ENCODE assay signal across 17 mouse cellular contexts in the genomic region with DNA sequence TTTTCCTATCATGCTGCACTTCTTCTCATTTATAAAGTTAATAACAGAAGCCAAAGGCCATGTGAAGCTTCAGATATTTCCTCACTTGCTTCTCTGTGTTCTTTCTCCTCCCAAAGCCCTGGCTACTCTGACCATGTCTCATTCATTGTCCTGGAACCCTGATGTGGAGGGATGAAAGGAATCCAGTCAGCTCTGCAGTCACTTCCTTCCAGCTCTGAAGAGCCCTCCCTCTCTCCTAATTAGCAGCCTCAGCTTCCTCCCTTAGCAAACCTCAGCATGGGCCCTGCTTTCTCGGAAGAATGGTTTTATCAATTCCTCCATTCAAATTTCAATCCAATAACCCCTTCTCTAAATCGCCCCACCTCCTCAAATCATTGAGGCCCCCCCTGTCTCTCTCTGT. TPM values are rescaled to one million over a fixed set of nuclear protein-coding genes. Genes with fewer than 3 reads are reported as not detected.
A peak's percentile ranks its signal among the peaks of the same experiment; 100 is the strongest.
DNase-seq lines count a peak whose midpoint lies in the region; ATAC-seq and TF ChIP-seq lines count a peak whose summit lies in the region.
"Had no signal": no experiment of that assay in that cellular context is flagged by ENCODE, and none has a peak within 500 bp of the region (broad histone marks: within the 10 kb centered on the region; RNA-seq: fewer than 3 reads in every experiment).

No protein-coding gene starts in this region.

- no peaks in the 10 kb centered on the region for H3K27me3 ChIP-seq in heart, embryonic 12.5 days (replicated peaks)
- no peaks in the 10 kb centered on the region for H3K27me3 ChIP-seq in forebrain, embryonic 14.5 days (replicated peaks; ENCODE audit: control insufficient read depth, insufficient read depth, low read length)
- H3K27me3 ChIP-seq: heart, embryonic 15.5 days; neural tube, embryonic 15.5 days had no signal

- H3K36me3 ChIP-seq in heart, embryonic 12.5 days = peaks cover 6% of the 10 kb centered on the region
- H3K36me3 ChIP-seq in forebrain, embryonic 14.5 days (ENCODE audit: control insufficient read depth, insufficient read depth, low read length) = no peaks in the 10 kb centered on the region
- H3K36me3 ChIP-seq: heart, embryonic 15.5 days; neural tube, embryonic 15.5 days had no signal

- peaks cover 42% of the 10 kb centered on the region for H3K4me1 ChIP-seq in heart, embryonic 12.5 days (replicated peaks)
- peaks cover 5% of the 10 kb centered on the region; the same call in 1 of the 2 replicates for H3K4me1 ChIP-seq in forebrain, embryonic 14.5 days (ENCODE audit: control insufficient read depth, insufficient read depth, low read length)

- no peak overlapping the region for H3K4me3 ChIP-seq in heart, embryonic 12.5 days
- H3K4me3 ChIP-seq in forebrain, embryonic 14.5 days (ENCODE audit: low read depth, low read length) = no peak overlapping the region
- H3K4me3 ChIP-seq in layer of hippocampus, adult 2 months = no peak overlapping the region
- H3K4me3 ChIP-seq: erythroblast, embryonic 14.5 days; heart, embryonic 15.5 days; neural tube, embryonic 15.5 days had no signal

- H3K4me2 ChIP-seq in heart, embryonic 12.5 days = no peak overlapping the region
- no peak overlapping the region for H3K4me2 ChIP-seq in forebrain, embryonic 14.5 days (ENCODE audit: low read length)
- H3K4me2 ChIP-seq: heart, embryonic 15.5 days; neural tube, embryonic 15.5 days had no signal

- H3K27ac ChIP-seq in heart, embryonic 12.5 days (ENCODE audit: poor library complexity, severe bottlenecking) = no peak overlapping the region
- no peak overlapping the region for H3K27ac ChIP-seq in forebrain, embryonic 14.5 days (ENCODE audit: low read depth, low read length)
- H3K27ac ChIP-seq in layer of hippocampus, adult 2 months = no peak overlapping the region
- H3K27ac ChIP-seq: kidney, postnatal 0 days; liver, embryonic 14.5 days; neural tube, embryonic 15.5 days had no signal

- no peaks in the 10 kb centered on the region for H3K9me3 ChIP-seq in heart, embryonic 12.5 days (replicated peaks)
- H3K9me3 ChIP-seq in forebrain, embryonic 14.5 days (replicated peaks; ENCODE audit: control insufficient read depth, low read length) = no peaks in the 10 kb centered on the region
- H3K9me3 ChIP-seq: heart, embryonic 15.5 days; neural tube, embryonic 15.5 days had no signal

- 39% methylated on average over 2 of the region's 2 CpGs for WGBS in heart, embryonic 12.5 days
- 2% methylated on average over 2 of the region's 2 CpGs for WGBS in forebrain, embryonic 14.5 days

- ATAC-seq in heart, embryonic 12.5 days (ENCODE audit: insufficient number of reproducible peaks, low FRiP score) = no peak
- ATAC-seq in forebrain, embryonic 14.5 days = no peak
- ATAC-seq: activated CD4-positive, CD25-positive, alpha-beta regulatory T cell, adult 4 months; CD4-positive, CD25-positive, alpha-beta regulatory T cell, adult 4 months had no signal

- no peak for DNase-seq in heart, postnatal 25 days (ENCODE audit: low spot score)
- peak; percentile 41 for DNase-seq in retina, postnatal 1 day
- DNase-seq in retina, embryonic 14.5 days (ENCODE audit: low spot score) = no peak
- peak; percentile 40 for DNase-seq in forebrain, embryonic 14.5 days (ENCODE audit: low spot score)
- no peak for DNase-seq in layer of hippocampus, adult 2 months (ENCODE audit: low spot score in 2 of 2)
- DNase-seq in left cerebral cortex, postnatal 14 days (ENCODE audit: low spot score in 2 of 2) = no peak
- DNase-seq: adrenal gland, postnatal 36 days; thymus, adult 18-20 months had no signal

- no peak for TF ChIP-seq CTCF in layer of hippocampus, adult 2 months (conservative IDR thresholded peaks at IDR 0.05)

- intact Hi-C loops in heart, postnatal 25 days (cut with DNase I) = no loop called here
- intact Hi-C loops in left cerebral cortex, postnatal 14 days (cut with DNase I) = no loop called here

- H3K9ac ChIP-seq in heart, embryonic 12.5 days = 0 out of 2 replicates have a peak overlapping the region, but pooled peaks have one; percentile 43
- H3K9ac ChIP-seq in forebrain, embryonic 14.5 days (ENCODE audit: low read length) = peak overlapping the region; percentile 32; the same call in 1 of the 2 replicates
- H3K9ac ChIP-seq: heart, embryonic 15.5 days; liver, embryonic 14.5 days; neural tube, embryonic 15.5 days had no signal

RNA-seq across cellular contexts. Expression of a gene that starts 56.1 kb away (rescaled TPM):
- 101 and 103 TPM in 2 replicates for polyA plus RNA-seq in heart, embryonic 12.5 days (2016; fragmentation: Nextera tagmentation; extraction: Ambion mirVana)
- total RNA-seq in heart, postnatal 25 days (2021) = 10 to 100 TPM; 55.2 to 61.3 TPM
- 17.4 and 22.2 TPM in 2 replicates for polyA plus RNA-seq in forebrain, embryonic 14.5 days (2014; fragmentation: Nextera tagmentation; extraction: Ambion mirVana)
- total RNA-seq in layer of hippocampus, adult 2 months (2021) = 10 to 100 TPM; 47.6 to 49.1 TPM
- total RNA-seq in left cerebral cortex, postnatal 14 days (2021) = 10 to 100 TPM; 48.0 to 51.9 TPM
- total RNA-seq: monocyte, adult 5-6 weeks had no signal
- polyA plus RNA-seq: activated CD4-positive, CD25-positive, alpha-beta regulatory T cell, adult 4 months; CD4-positive, CD25-positive, alpha-beta regulatory T cell, adult 4 months had no signal

Comparison
In these comparisons a context has a peak if more than half of its experiments do, and no peak if none do; other contexts are left out.
1. DNase-seq: peak in retina, postnatal 1 day (single experiment) and forebrain, embryonic 14.5 days (single experiment); none in heart, postnatal 25 days (single experiment), retina, embryonic 14.5 days (single experiment), layer of hippocampus, adult 2 months (0 of 2) and left cerebral cortex, postnatal 14 days (0 of 2).